Mouse (Mus musculus) bone marrow macrophage, adult 2 months (primary cell): ENCODE results near the gene Ccdc30. TPM values are rescaled to one million over a fixed set of nuclear protein-coding genes. Genes with fewer than 3 reads are reported as not detected.

Experiments used
- H3K27ac ChIP-seq: 2 replicates; pipeline ENCODE4 v1.5.1; 2012; ENCODE audit warnings: low read depth, low read length; ENCODE audit not compliant: insufficient read depth
- H3K4me1 ChIP-seq: 2 replicates; pipeline ENCODE4 v1.6.1; 2012; ENCODE audit warnings: low read length; ENCODE audit not compliant: control insufficient read depth, insufficient read depth
- H3K4me3 ChIP-seq: 2 replicates; pipeline ENCODE4 v1.5.1; 2012; ENCODE audit warnings: mild to moderate bottlenecking, low read length, moderate library complexity; ENCODE audit not compliant: insufficient read depth
- CTCF ChIP-seq: IDR thresholded peaks from 2 replicates; pipeline ENCODE4 v1.5.1; 2012; ENCODE audit warnings: low read depth, mild to moderate bottlenecking, low read length, moderate library complexity
- POLR2A ChIP-seq: IDR thresholded peaks from 2 replicates; pipeline ENCODE4 v1.6.1; 2012; ENCODE audit warnings: mild to moderate bottlenecking, low read depth, low read length, borderline replicate concordance
- polyA plus RNA-seq: library from polyadenylated mRNA; stranded (reverse); fragments of >200 nt; gene quantifications from 2 replicates; pipeline ENCODE4 v1.2.4, GENCODE M21; 2012; ENCODE audit not compliant: missing spikeins, insufficient read depth, insufficient read length

The Ccdc30 gene
- polyA plus RNA-seq, 1 experiment: not detected

- Histone ChIP-seq H3K27ac (no peak overlapping the region), H3K4me1 (no peaks in the 10 kb centered on the region), H3K4me3 (no peak overlapping the region)
- TF ChIP-seq POLR2A (no peak), CTCF (no peak)
Measured at GRCm38 (mm10) chr4:119381471-119382190, 33.7 kb downstream of the Ccdc30 start.

- no peak overlapping the region for H3K4me3 ChIP-seq
- TF ChIP-seq POLR2A: no peak
- peaks cover 11% of the 10 kb centered on the region for H3K4me1 ChIP-seq
- no peak overlapping the region for H3K27ac ChIP-seq
Measured at GRCm38 (mm10) chr4:119369460-119369859, 45.9 kb downstream of the Ccdc30 start.

- Histone ChIP-seq H3K4me3 (no peak overlapping the region), H3K4me1 (peaks cover 11% of the 10 kb centered on the region), H3K27ac (no peak overlapping the region)
- TF ChIP-seq POLR2A (no peak), CTCF (no peak)
Measured at GRCm38 (mm10) chr4:119366758-119367526, 48.4 kb downstream of the Ccdc30 start.

- Histone ChIP-seq H3K4me3 (no peak overlapping the region), H3K4me1 (peaks cover 11% of the 10 kb centered on the region), H3K27ac (no peak overlapping the region)
- no peak for TF ChIP-seq POLR2A
- no peak for TF ChIP-seq CTCF
Measured at GRCm38 (mm10) chr4:119362231-119362630, 53.1 kb downstream of the Ccdc30 start.

- H3K4me1 ChIP-seq: no peaks in the 10 kb centered on the region
- no peak overlapping the region for H3K27ac ChIP-seq
- no peak overlapping the region for H3K4me3 ChIP-seq
- no peak for TF ChIP-seq POLR2A
- TF ChIP-seq CTCF: no peak
Measured at GRCm38 (mm10) chr4:119359196-119359971, 55.9 kb downstream of the Ccdc30 start.

GRCm38 (mm10) chr4:119345508-119345907, 69.8 kb downstream of the Ccdc30 start:
- TF ChIP-seq CTCF: no peak
- no peak for TF ChIP-seq POLR2A

GRCm38 (mm10) chr4:119338861-119339361, 76.4 kb downstream of the Ccdc30 start:
- Histone ChIP-seq H3K27ac (no peak overlapping the region), H3K4me1 (no peaks in the 10 kb centered on the region), H3K4me3 (no peak overlapping the region)
- TF ChIP-seq CTCF: peak; percentile 58
- TF ChIP-seq POLR2A: no peak

More at GRCm38 (mm10) chr4:119345508-119345907, 69.8 kb downstream of the Ccdc30 start:
- Histone ChIP-seq H3K4me1 (no peaks in the 10 kb centered on the region), H3K27ac (no peak overlapping the region), H3K4me3 (no peak overlapping the region)

GRCm38 (mm10) chr4:119338422-119338821, 76.9 kb downstream of the Ccdc30 start:
- Histone ChIP-seq H3K4me1 (no peaks in the 10 kb centered on the region), H3K4me3 (no peak overlapping the region), H3K27ac (no peak overlapping the region)
- TF ChIP-seq POLR2A (no peak), CTCF (no peak)

GRCm38 (mm10) chr4:119333487-119333886, 81.8 kb downstream of the Ccdc30 start:
- no peak for TF ChIP-seq POLR2A
- TF ChIP-seq CTCF: no peak
- Histone ChIP-seq H3K27ac (no peak overlapping the region), H3K4me3 (no peak overlapping the region), H3K4me1 (peaks cover 7% of the 10 kb centered on the region)
